Mouse (Mus musculus) liver, embryonic 12.5 days (tissue): ENCODE measurements around the gene A230072I06Rik. TPM values are rescaled to one million over a fixed set of nuclear protein-coding genes. Genes with fewer than 3 reads are reported as not detected.

Experiments
- ATAC-seq: fragments of 200-750 bp; cut with Nextera tagmentation; 2 replicates; pipeline ENCODE4 v1.8.0; 2017; ENCODE audit warnings: moderate number of reproducible peaks, mild to moderate bottlenecking, moderate library complexity
- H3K27ac ChIP-seq: fragments of 300-500 bp; sonication (generic); 2 replicates; pipeline ENCODE4 v1.5.1; 2016; ENCODE audit warnings: mild to moderate bottlenecking
- H3K27me3 ChIP-seq: fragments of 300-500 bp; sonication (generic); replicated peaks from 2 replicates; pipeline ENCODE4 v1.6.1; 2016; ENCODE audit warnings: mild to moderate bottlenecking, moderate library complexity
- H3K36me3 ChIP-seq: fragments of 300-500 bp; sonication (generic); 2 replicates; pipeline ENCODE4 v1.6.1; 2016; ENCODE audit warnings: mild to moderate bottlenecking, moderate library complexity
- H3K4me1 ChIP-seq: fragments of 300-500 bp; sonication (generic); 2 replicates; pipeline ENCODE4 v1.6.1; 2016
- H3K4me2 ChIP-seq: fragments of 300-500 bp; sonication (generic); 2 replicates; pipeline ENCODE4 v1.6.1; 2016; ENCODE audit warnings: mild to moderate bottlenecking, moderate library complexity
- H3K4me3 ChIP-seq: fragments of 300-500 bp; sonication (generic); 2 replicates; pipeline ENCODE4 v1.5.1; 2016; ENCODE audit warnings: mild to moderate bottlenecking, moderate library complexity
- H3K9ac ChIP-seq: fragments of 300-500 bp; sonication (generic); 2 replicates; pipeline ENCODE4 v1.6.1; 2016; ENCODE audit warnings: mild to moderate bottlenecking, moderate library complexity
- H3K9me3 ChIP-seq: fragments of 300-500 bp; sonication (generic); replicated peaks from 2 replicates; pipeline ENCODE4 v1.6.1; 2016; ENCODE audit warnings: mild to moderate bottlenecking, moderate library complexity
- WGBS: fragments of 180-500 bp; shearing (Covaris S2); methylation state at CpG from one replicate; pipeline ENCODE4 v1.1.7; 2016; ENCODE audit not compliant: insufficient replicate concordance; 5-methylcytosine and 5-hydroxymethylcytosine counted together
- polyA plus RNA-seq: library from polyadenylated mRNA; unstranded; fragments of >200 nt; fragmentation: Nextera tagmentation; extraction: Ambion mirVana; gene quantifications from 2 replicates; pipeline ENCODE4 v1.2.1, GENCODE M21; 2016

The A230072I06Rik gene
- not detected in 2 replicates for polyA plus RNA-seq

DNA sequence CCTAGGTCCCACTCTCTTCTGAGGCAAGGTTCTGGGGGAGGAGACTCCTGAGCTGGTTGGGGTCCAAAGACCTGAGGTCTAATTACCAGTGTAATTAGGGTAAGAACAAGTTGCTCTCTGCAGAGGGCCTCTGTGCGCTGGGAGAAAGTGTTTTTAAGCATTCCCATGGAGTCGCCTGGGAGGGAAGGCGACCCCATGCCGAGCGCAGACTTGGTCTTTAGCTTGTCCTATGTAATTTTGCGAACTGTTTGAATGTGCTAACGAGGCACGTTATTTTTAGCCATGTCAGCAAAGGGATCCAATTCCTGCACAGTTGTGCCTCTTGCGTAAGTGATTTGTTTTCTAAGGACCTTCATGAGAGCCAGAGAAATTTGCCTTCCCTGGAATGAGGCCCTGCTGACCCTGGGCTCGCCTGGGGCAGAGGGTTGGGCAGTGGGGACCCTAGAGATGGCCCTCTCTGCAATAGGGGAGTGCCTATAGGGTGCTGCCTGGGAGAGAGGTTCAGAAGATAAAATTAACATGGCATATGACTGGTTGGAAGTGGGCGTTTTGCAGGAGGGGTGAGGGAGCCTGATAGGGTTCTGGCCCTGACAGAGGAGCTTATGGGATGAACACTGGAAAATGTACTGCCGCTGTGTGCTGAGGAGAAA is at the start of gene A230072I06Rik:
A230072I06Rik (plus strand) TSS at position 157 of the 650 bp plus-strand sequence.
- Histone ChIP-seq H3K4me1 (no peaks in the 10 kb centered on the region), H3K9me3 (no peaks in the 10 kb centered on the region), H3K4me3 (no peak within 1 kb of the TSS), H3K36me3 (no peaks in the 10 kb centered on the region), H3K9ac (no peak within 1 kb of the TSS), H3K4me2 (no peak within 1 kb of the TSS), H3K27ac (no peak within 1 kb of the TSS), H3K27me3 (no peaks in the 10 kb centered on the region)
- WGBS = 45% methylated on average over 12 of the region's 12 CpGs
- no peak for ATAC-seq

DNA sequence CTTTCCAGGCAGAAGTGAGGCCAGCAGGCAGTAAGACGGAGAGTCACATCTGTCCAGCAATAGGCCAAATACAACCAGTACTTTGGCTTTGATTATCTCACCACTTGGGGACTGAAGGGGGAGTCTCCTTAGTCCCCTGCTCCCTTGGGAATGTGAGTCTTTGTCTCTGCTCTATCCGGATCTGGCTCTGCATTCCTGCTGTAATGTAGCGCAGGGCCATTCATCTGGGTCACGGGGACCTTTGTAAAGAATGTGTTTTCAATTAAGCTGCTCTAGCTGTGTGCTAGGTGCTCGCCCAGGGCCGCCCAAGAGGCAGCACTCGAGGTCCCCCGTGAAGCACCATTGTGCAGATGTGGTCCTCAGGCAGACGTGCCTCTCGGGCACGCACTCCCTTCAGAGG is 44.6 kb upstream of the A230072I06Rik start:
- no peaks in the 10 kb centered on the region for H3K9me3 ChIP-seq
- no peak overlapping the region for H3K27ac ChIP-seq
- no peak overlapping the region for H3K4me2 ChIP-seq
- ATAC-seq = no peak
- no peak overlapping the region for H3K9ac ChIP-seq
- no peaks in the 10 kb centered on the region for H3K27me3 ChIP-seq
- WGBS = 65% methylated on average over 11 of the region's 11 CpGs
- H3K4me1 ChIP-seq = no peaks in the 10 kb centered on the region
- no peak overlapping the region for H3K4me3 ChIP-seq
- H3K36me3 ChIP-seq = no peaks in the 10 kb centered on the region

DNA sequence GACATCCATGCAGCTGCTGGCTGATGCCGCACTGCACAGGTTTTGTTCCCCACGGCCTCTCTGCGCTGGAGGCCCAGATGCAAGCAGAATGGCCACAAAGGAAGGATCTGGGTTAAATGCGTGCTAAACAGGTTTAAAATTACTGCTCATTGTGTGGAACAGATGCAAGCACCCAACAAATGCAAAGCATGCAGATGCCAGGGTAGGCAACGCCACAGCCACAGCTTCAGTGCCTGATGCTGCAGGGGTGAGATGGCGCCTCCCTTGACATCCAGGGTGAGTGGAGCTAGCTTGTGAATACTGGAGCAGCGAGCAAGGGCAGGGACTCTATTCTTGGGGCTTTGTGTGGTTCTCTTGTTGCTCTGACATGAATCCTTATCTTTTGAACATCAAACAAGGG is 39.8 kb upstream of the A230072I06Rik start:
- Histone ChIP-seq H3K27ac (no peak overlapping the region), H3K4me2 (no peak overlapping the region), H3K9me3 (no peaks in the 10 kb centered on the region), H3K9ac (no peak overlapping the region), H3K4me3 (no peak overlapping the region), H3K36me3 (no peaks in the 10 kb centered on the region), H3K4me1 (no peaks in the 10 kb centered on the region), H3K27me3 (no peaks in the 10 kb centered on the region)
- 70% methylated on average over 7 of the region's 7 CpGs for WGBS
- ATAC-seq = no peak

DNA sequence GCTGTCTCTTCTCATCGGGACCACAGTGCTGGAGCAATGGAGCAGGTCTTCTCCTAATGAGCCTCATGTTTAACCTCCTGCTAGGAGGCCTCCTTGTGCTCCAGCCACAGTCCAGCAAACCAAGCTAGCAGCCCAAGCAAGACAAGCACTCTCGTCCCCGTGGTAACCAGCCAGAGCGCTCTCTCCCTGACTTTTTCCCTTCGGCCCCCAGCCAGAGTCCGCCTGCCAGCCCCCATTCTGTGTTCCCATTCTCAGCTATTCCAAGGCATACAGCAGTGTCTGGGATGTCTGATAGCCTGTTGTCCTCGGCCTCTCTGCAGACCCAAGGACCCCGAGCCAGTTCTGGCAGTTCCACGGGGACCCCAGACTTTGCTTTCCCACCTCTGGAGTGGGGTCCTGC is 38.5 kb upstream of the A230072I06Rik start:
- no peak for ATAC-seq
- H3K27me3 ChIP-seq = no peaks in the 10 kb centered on the region
- H3K9me3 ChIP-seq = no peaks in the 10 kb centered on the region
- no peak overlapping the region for H3K27ac ChIP-seq
- WGBS = 66% methylated on average over 9 of the region's 9 CpGs
- H3K36me3 ChIP-seq = no peaks in the 10 kb centered on the region
- no peak overlapping the region for H3K9ac ChIP-seq
- H3K4me3 ChIP-seq = no peak overlapping the region
- H3K4me1 ChIP-seq = no peaks in the 10 kb centered on the region
- H3K4me2 ChIP-seq = no peak overlapping the region

DNA sequence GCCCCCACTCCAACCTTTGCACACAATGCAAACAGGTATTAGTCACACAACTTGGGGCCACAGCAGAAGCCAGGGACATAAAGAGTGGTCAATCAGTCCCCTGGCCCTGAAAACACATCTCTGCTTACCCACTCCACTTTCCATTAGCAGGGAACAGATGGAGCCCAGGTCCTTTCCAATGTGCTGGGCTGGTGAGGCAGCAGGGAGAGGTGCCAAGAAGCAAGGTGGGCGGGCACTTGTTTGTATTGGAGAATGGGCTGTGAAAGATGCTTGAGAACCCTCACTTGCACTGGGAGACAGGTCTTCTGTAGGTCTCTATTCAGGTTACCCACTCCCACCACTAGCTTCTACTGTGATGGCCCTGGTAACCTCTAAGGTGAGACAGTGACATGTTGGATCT is 34.9 kb upstream of the A230072I06Rik start:
- Histone ChIP-seq H3K4me1 (no peaks in the 10 kb centered on the region), H3K4me2 (no peak overlapping the region), H3K27ac (no peak overlapping the region), H3K9me3 (no peaks in the 10 kb centered on the region), H3K36me3 (no peaks in the 10 kb centered on the region), H3K27me3 (0 out of 2 replicates have a peak, but pooled peaks cover 6% of the 10 kb centered on the region), H3K4me3 (no peak overlapping the region), H3K9ac (no peak overlapping the region)
- no peak for ATAC-seq
- WGBS = 46% methylated on average over 1 of the region's 1 CpGs

DNA sequence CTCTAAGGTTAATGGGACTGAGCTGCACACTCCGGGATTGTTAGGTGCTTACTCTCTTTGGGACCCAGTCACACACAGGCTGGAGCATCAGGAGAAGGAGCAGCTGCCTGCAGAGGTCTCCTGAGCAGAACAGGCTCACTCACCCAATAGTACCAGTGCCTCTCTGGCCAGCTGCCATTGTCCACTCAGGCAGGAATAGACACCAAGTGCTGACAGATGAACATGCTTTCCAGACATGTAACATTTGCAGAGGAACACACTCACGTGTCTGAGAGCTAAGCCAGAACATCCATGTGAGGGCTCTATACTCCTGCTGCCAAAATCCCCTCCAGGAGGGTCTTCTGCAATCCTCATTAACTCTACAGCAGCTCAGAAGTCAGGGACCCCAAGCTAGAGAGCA is 18.7 kb upstream of the A230072I06Rik start:
- H3K4me2 ChIP-seq = no peak overlapping the region
- WGBS = 53% methylated on average over 2 of the region's 2 CpGs
- no peak overlapping the region for H3K27ac ChIP-seq
- no peaks in the 10 kb centered on the region for H3K27me3 ChIP-seq
- no peak overlapping the region for H3K4me3 ChIP-seq
- ATAC-seq = no peak
- H3K9ac ChIP-seq = no peak overlapping the region
- no peaks in the 10 kb centered on the region for H3K36me3 ChIP-seq
- no peaks in the 10 kb centered on the region for H3K4me1 ChIP-seq
- no peaks in the 10 kb centered on the region for H3K9me3 ChIP-seq

DNA sequence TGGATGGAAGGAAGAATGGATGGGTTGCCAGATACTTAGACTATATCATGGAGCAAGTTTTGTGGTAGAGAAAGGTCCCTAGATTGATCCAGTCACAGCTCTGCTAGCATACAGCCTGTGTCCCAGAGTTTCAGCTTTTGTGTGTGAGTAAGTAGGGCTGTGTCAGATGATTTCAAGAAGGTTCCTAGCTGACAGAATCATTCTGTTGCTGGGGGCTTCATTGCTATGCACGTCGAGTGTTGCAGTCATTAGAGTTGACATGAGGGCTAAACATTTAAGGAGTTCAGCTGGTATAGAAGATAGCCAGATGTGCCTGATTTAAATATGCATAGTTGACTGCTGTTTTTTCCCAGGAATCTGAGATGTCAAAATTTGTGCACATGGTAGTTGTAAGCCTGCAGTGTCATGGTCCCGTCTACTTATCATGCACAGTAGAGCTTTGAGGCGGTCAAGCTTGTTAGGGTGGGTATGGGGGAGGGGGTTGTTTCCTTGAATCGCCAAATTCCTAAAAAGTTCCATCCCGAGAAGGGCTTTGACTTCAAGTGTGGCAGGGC is 18.1 kb upstream of the A230072I06Rik start:
- no peak for ATAC-seq
- Histone ChIP-seq H3K27me3 (no peaks in the 10 kb centered on the region), H3K36me3 (no peaks in the 10 kb centered on the region), H3K4me3 (no peak overlapping the region), H3K9me3 (no peaks in the 10 kb centered on the region), H3K4me1 (no peaks in the 10 kb centered on the region), H3K9ac (no peak overlapping the region), H3K4me2 (no peak overlapping the region), H3K27ac (no peak overlapping the region)
- WGBS = 59% methylated on average over 6 of the region's 6 CpGs

DNA sequence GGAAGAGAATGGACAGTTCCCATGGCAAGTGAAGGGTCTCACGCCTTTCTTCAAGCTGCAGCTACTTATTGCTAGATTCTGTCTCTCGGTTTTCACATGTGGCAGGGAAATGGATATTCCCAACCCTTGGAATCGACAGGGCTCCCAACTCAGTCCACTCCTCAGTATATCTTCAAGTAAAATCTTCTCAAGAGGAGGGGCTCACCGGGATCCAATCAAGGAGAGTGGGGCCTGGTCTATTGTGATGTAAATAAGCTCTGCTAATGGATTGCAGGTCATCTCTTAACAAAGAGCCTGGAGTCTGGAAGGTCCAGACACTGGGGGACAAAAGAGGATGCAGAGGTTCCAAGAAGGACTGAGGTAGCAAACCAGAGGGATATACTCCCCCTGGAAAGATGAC is 17.1 kb upstream of the A230072I06Rik start:
- H3K36me3 ChIP-seq = no peaks in the 10 kb centered on the region
- no peak overlapping the region for H3K9ac ChIP-seq
- 44% methylated on average over 4 of the region's 4 CpGs for WGBS
- H3K4me3 ChIP-seq = no peak overlapping the region
- no peak overlapping the region for H3K27ac ChIP-seq
- no peak overlapping the region for H3K4me2 ChIP-seq
- H3K4me1 ChIP-seq = no peaks in the 10 kb centered on the region
- no peak for ATAC-seq
- H3K9me3 ChIP-seq = no peaks in the 10 kb centered on the region
- H3K27me3 ChIP-seq = no peaks in the 10 kb centered on the region

DNA sequence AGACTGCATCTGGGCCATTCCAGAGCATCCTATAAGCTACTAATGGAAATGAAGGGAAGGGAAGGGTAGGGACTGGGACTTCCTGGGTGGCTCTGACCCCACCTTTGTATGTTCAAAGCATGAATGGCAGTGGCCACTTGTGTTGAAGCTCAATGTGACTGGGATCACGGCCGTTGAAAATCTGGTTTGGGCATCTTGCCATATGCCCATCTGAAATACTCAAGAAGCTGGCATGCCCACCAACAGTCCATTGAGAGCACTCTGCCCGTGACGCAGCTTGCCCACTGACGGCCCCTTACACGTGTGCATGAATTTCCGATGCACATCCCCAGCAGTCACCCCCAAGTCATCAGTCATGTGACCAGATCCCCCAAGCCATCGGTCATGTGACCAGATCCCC is 13.6 kb upstream of the A230072I06Rik start:
- H3K9ac ChIP-seq = no peak overlapping the region
- H3K4me1 ChIP-seq = no peaks in the 10 kb centered on the region
- no peaks in the 10 kb centered on the region for H3K9me3 ChIP-seq
- H3K27ac ChIP-seq = no peak overlapping the region
- H3K4me3 ChIP-seq = no peak overlapping the region
- H3K27me3 ChIP-seq = no peaks in the 10 kb centered on the region
- no peak for ATAC-seq
- WGBS = 80% methylated on average over 8 of the region's 8 CpGs
- no peak overlapping the region for H3K4me2 ChIP-seq
- H3K36me3 ChIP-seq = no peaks in the 10 kb centered on the region

DNA sequence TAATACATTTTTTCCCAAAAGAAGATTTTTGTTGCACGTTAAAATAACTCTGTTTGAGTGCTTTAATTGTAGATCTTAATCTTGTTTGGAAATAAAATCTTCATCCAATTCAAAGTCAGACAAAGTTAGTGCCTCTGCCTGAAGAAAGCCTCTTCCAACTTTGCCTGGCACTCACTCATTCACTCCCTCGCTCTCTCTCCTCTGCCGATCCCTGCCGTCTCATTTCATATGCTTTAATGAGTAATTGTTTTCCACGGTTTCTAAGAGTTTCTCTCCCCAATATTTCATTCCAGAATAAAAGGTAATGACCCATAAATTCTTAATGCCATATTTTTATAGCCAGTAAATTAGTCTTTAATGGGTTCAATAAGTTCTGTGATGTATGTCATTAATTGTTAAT is 10.8 kb upstream of the A230072I06Rik start:
- no peak overlapping the region for H3K4me3 ChIP-seq
- ATAC-seq = no peak
- H3K9me3 ChIP-seq = no peaks in the 10 kb centered on the region
- no peak overlapping the region for H3K4me2 ChIP-seq
- 78% methylated on average over 5 of the region's 5 CpGs for WGBS
- no peak overlapping the region for H3K9ac ChIP-seq
- no peaks in the 10 kb centered on the region for H3K27me3 ChIP-seq
- no peaks in the 10 kb centered on the region for H3K4me1 ChIP-seq
- no peak overlapping the region for H3K27ac ChIP-seq
- no peaks in the 10 kb centered on the region for H3K36me3 ChIP-seq

DNA sequence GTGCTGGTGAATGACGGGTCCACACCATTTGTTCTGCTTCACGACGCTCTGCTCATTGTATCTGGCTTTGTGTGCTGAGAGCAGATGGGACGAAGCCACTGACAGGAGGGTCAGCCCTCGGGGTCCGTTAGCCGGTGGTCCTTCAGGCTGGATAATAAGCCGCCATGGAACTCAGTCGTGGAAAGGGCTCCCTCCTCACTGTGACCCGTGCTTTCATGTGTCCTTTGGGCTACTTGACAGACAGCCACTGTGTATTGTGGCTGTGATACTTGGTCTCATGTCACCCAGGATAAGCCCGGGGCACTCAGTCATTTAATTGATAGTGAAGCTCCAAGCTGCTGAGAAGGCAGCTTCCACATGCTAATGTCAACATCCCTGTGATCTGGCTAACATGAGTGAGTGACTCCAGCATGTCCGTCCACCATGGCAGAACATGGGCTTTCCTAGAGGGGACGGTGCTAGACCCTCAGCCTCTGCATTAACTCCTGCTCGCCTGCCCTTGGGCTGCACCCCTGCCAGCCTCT is 10.3 kb upstream of the A230072I06Rik start:
- Histone ChIP-seq H3K9ac (no peak overlapping the region), H3K9me3 (no peaks in the 10 kb centered on the region), H3K27ac (no peak overlapping the region), H3K4me1 (no peaks in the 10 kb centered on the region), H3K27me3 (no peaks in the 10 kb centered on the region), H3K4me3 (no peak overlapping the region), H3K4me2 (no peak overlapping the region), H3K36me3 (no peaks in the 10 kb centered on the region)
- WGBS = 57% methylated on average over 14 of the region's 14 CpGs
- no peak for ATAC-seq

DNA sequence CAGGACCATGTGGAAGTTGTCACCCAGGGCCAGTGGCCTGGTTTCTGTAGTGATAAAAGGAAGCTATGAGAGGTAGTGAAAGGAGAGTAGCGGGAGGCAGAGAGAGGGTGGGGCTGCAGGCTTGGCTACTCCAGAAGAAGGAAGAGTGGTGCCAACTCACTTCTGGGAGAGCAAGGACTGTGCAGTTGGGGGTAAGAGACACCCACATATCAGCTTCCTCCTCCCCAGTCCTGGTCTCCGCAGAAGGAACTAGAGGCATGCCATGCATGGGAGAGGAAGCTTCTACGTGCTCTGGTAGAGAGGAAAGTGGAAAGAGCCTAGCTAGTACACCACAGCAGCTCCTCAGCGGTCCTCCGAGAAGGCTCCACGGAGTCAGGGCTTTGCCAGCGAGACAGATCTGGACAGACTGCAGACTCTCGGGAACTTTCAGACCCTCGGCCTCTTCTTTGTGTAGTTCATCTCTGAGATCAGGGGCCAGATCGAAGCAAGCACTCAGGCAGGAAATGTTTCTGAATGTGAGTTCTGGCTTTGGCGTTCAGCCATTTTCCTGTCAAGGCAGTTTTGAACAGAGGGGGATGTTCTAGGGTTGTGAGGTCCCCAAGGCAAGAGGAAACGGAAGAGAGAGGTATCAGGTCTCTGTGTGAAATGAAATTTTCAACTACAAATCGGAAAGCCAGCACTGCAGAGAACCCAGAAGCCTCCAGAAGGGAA is 1.0 kb downstream of the A230072I06Rik start:
- no peak overlapping the region for H3K4me3 ChIP-seq
- 43% methylated on average over 13 of the region's 13 CpGs for WGBS
- ATAC-seq = no peak
- no peaks in the 10 kb centered on the region for H3K27me3 ChIP-seq
- H3K36me3 ChIP-seq = no peaks in the 10 kb centered on the region
- no peaks in the 10 kb centered on the region for H3K4me1 ChIP-seq
- H3K27ac ChIP-seq = no peak overlapping the region
- H3K9me3 ChIP-seq = no peaks in the 10 kb centered on the region
- no peak overlapping the region for H3K4me2 ChIP-seq
- H3K9ac ChIP-seq = no peak overlapping the region
